Mouse (Mus musculus) thymus, adult 18-20 months (tissue): Measurements from ENCODE around the gene Klhl34.

Experiments
- DNase-seq, 2 experiments: peaks; one replicate each; pipeline ENCODE4 v3.0.0; 2022; ENCODE audit warnings: mixed read lengths in 2 of 2

The Klhl34 gene

DNA sequence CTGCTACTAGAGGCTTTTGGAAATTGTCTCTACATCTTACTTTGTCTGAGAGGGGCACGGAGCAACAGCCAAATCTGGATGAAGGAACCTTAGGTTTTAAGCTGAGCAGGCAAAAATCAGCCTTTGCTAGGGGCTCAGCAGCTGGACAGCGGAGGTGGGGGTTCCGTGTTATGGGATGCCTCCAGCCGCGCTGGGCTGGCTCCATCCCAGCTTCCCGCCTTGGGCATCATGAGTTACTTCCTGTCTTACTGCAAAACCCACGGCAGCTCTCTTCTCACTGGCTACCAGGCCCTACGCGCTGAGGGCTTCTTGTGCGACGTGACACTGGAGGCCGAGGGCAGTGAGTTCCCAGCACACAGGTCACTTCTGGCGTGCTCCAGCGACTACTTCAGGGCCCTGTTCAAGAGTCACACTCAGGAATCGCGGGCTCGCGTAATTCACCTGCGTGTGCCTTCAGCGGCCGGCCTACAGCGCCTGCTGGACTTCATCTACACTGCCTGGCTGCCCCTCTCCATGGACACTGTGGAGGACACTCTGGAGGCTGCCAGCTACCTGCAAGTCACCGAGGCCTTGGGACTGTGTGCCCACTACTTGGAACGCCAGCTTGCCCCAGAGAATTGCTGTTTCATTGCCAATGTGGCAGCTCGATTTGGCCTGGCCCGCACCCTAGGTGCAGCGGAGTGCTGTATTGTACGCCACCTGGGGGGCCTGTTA, at the start of gene Klhl34:
Klhl34 (plus strand) TSS at position 229 of the 714 bp plus-strand sequence.
- DNase-seq = no peak

DNA sequence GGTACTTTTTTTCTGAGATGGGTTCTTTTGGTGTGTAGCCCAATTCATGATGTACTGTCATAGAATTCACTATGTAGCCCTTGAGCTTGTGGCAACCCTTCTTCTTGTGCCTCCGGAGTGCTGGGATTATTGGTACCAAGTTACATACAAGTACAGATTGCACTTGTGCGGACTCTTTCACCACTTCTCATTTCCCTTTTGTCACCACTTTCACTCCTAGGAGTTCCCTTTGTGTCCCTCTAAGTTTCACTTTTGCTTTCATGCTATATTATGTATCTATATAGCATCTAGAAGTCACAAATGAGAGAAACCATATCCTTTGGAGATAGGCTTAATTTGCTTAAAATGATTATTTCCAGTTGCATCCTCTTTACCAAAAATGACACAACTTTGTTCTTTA, 16.6 kb upstream of the Klhl34 start:
- no peak for DNase-seq

DNA sequence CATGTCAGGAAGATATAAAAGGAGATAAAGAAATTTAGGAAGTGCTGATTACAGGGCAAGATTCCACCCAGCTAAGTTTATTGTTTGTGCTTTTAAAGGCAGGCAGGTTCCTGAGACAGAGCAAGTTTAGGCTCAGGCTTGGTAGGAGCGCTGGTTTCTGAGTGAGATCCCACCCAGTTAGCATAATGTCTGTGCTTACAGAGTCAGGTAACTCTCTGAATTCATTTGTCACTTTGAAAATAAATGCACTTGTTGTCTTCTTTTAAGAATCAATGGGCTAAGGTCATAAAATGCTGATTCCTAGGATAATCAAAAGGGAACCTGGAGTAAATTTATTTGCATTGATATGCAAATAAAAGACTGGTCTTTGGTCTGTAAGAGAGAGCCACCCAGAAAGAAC, 8.5 kb upstream of the Klhl34 start:
- no peak for DNase-seq

- DNase-seq = no peak
These were observed 546 bp upstream of the Klhl34 start for GRCm38 (mm10) chrX:157817571-157818206.

GRCm38 (mm10) chrX:157818921-157819260, 656 bp downstream of the Klhl34 start:
- DNase-seq = no peak

DNA sequence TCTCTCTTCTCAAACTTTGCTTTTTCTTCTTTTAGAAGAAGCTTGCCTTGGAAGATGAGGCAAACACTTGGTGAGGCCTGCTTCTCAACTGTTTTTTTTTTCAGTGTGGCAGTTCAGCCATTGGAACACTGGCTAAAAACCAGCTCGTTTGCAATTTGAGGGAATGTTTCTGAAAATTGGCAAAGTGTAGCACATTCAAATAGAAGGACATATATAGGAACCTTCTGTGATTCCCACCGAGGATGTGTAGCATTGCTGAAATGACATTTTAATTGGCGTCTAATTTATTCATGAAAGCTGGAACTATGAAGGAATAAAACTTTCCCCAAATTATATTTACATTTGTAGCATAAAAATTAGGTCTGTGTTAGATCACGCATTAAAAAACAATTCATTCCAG, 11.7 kb downstream of the Klhl34 start:
- DNase-seq = no peak
